Mouse (Mus musculus) C2C12 (cell line): ENCODE measurements around the gene Ptpre.
A peak's percentile ranks its signal among the peaks of the same experiment; 100 is the strongest.

Source experiments
- CEBPB ChIP-seq: IDR thresholded peaks from one replicate; pipeline ENCODE4 v1.6.1; 2011; ENCODE audit warnings: low read depth, mild to moderate bottlenecking, control low read depth, moderate library complexity
- CTCF ChIP-seq: IDR thresholded peaks from one replicate; pipeline ENCODE4 v1.5.1; 2011; ENCODE audit not compliant: control insufficient read depth, insufficient read depth, insufficient read length
- MAX ChIP-seq: IDR thresholded peaks from one replicate; pipeline ENCODE4 v1.6.1; 2011; ENCODE audit warnings: mild to moderate bottlenecking, control low read depth
- MYOD1 ChIP-seq: IDR thresholded peaks from one replicate; pipeline ENCODE4 v1.6.1; 2011; ENCODE audit warnings: low read depth; ENCODE audit not compliant: control insufficient read depth, insufficient read length
- MYOG ChIP-seq: IDR thresholded peaks from one replicate; pipeline ENCODE4 v1.6.1; 2011; ENCODE audit not compliant: control insufficient read depth, insufficient read length; ENCODE audit errors: extremely low read depth
- USF1 ChIP-seq: IDR thresholded peaks from one replicate; pipeline ENCODE4 v1.6.1; 2011; ENCODE audit warnings: low read depth, mild to moderate bottlenecking, control low read depth, moderate library complexity

GRCm38 (mm10) chr7:135524424-135524967, 12.8 kb upstream of the Ptpre start:
- no peak for TF ChIP-seq CTCF
- TF ChIP-seq MYOG = no peak
- no peak for TF ChIP-seq USF1
- no peak for TF ChIP-seq MYOD1
- peak; percentile 77 for TF ChIP-seq CEBPB
- TF ChIP-seq MAX = no peak
